Mouse (Mus musculus) cortical plate, adult 2 months (tissue): ENCODE results near the gene Tmem82.

Source experiments
- CTCF ChIP-seq: fragments of 200-500 bp; IDR thresholded peaks from 2 replicates; pipeline ENCODE4 v1.5.1; 2011; ENCODE audit warnings: mild to moderate bottlenecking, control low read depth, low read length; ENCODE audit not compliant: insufficient read depth; ENCODE audit errors: extremely low read depth
- POLR2A ChIP-seq: fragments of 200-500 bp; IDR thresholded peaks from 2 replicates; pipeline ENCODE4 v1.6.1; 2011; ENCODE audit warnings: mild to moderate bottlenecking, low read length, control low read depth; ENCODE audit not compliant: insufficient read depth; ENCODE audit errors: extremely low read depth

DNA sequence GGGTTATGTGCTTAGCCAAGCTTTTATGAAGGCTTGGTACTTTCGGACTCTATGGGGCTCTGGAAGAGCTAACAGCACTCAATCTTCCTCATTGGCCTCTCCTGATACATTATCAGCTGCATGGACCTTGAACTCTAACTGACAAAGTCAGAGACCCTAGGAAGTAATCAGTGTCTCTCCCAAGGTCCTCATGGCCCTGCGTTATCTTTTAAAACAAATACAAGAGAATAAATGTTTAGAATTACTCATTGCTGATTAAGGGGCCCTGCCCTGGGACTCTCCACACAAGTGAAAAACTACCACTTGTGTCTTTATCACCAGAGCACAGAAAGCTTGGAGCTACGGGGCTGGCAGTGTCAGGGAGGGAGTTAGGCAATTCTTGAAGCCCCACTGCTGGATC is 39.6 kb downstream of the Tmem82 start:
- TF ChIP-seq POLR2A (no peak), CTCF (no peak)
